Mouse (Mus musculus) thymus, adult 2 months (tissue): ENCODE measurements around the gene E130114P18Rik. TPM values are rescaled to one million over a fixed set of nuclear protein-coding genes. Genes with fewer than 3 reads are reported as not detected.

ENCODE experiments used
- DNase-seq: peaks from one replicate; pipeline ENCODE4 v3.0.0; 2021
- H3K27ac ChIP-seq: fragments of 200-500 bp; 2 replicates; pipeline ENCODE4 v1.5.1; 2012; ENCODE audit warnings: low read length, control low read depth; ENCODE audit not compliant: control insufficient read depth, insufficient read depth
- H3K27me3 ChIP-seq: fragments of 200-500 bp; 2 replicates; pipeline ENCODE4 v1.6.1; 2012; ENCODE audit warnings: mild to moderate bottlenecking, low read length, moderate library complexity, mixed read lengths; ENCODE audit not compliant: control insufficient read depth, insufficient read depth
- H3K36me3 ChIP-seq: fragments of 200-500 bp; 2 replicates; pipeline ENCODE4 v1.6.1; 2012; ENCODE audit warnings: mild to moderate bottlenecking, low read length, moderate library complexity; ENCODE audit not compliant: control insufficient read depth, insufficient read depth
- H3K4me1 ChIP-seq: fragments of 200-500 bp; replicated peaks from 2 replicates; pipeline ENCODE4 v1.6.1; 2012; ENCODE audit warnings: low read length; ENCODE audit not compliant: control insufficient read depth, insufficient read depth
- H3K4me3 ChIP-seq: fragments of 200-500 bp; 2 replicates; pipeline ENCODE4 v1.5.1; 2012; ENCODE audit warnings: mild to moderate bottlenecking, low read length, control low read depth, moderate library complexity; ENCODE audit not compliant: control insufficient read depth, insufficient read depth
- CTCF ChIP-seq: fragments of 200-500 bp; IDR thresholded peaks from 2 replicates; pipeline ENCODE4 v1.5.1; 2012; ENCODE audit warnings: mild to moderate bottlenecking, control low read depth, low read length, moderate library complexity, borderline replicate concordance; ENCODE audit not compliant: control insufficient read depth, poor library complexity, insufficient read depth; ENCODE audit errors: extremely low read depth
- POLR2A ChIP-seq: fragments of 200-500 bp; IDR thresholded peaks from 2 replicates; pipeline ENCODE4 v1.6.1; 2012; ENCODE audit warnings: mild to moderate bottlenecking, low read length, control low read depth, moderate library complexity; ENCODE audit not compliant: control insufficient read depth, poor library complexity, insufficient read depth; ENCODE audit errors: extremely low read depth
- WGBS: fragments of 180-500 bp; shearing (Covaris S2); methylation state at CpG from one replicate; pipeline ENCODE4 v1.1.7; 2018; 5-methylcytosine and 5-hydroxymethylcytosine counted together
- polyA plus RNA-seq: library from polyadenylated mRNA; depleted of rRNA; stranded (reverse); fragments of >200 nt; gene quantifications from 2 replicates; pipeline ENCODE4 v1.2.3, GENCODE M21; 2012

Gene E130114P18Rik
- polyA plus RNA-seq, 1 experiment = 0.09 TPM

DNA sequence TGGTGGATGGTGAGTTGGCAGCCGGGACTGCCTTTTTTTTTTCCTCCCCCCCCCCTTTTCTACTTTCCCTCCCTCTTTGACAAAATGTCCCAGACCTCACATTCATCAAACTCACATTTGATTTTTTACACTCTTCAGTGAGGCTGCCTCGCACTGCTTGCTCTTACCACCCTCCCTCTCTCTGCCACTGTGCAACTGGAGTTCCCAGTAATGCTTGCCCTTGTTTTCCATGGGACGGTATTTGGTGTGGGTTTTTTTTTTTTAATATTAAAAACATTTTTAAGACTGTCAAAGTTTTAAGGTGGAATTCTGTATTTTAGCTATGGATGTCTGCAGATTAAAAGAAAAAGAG is 195.8 kb downstream of the E130114P18Rik start:
- DNase-seq = no peak
- Histone ChIP-seq H3K4me3 (no peak overlapping the region), H3K27ac (no peak overlapping the region), H3K4me1 (no peaks in the 10 kb centered on the region), H3K27me3 (no peaks in the 10 kb centered on the region), H3K36me3 (no peaks in the 10 kb centered on the region)
- TF ChIP-seq CTCF = no peak
- no peak for TF ChIP-seq POLR2A
- WGBS = 94% methylated on average over 3 of the region's 3 CpGs

DNA sequence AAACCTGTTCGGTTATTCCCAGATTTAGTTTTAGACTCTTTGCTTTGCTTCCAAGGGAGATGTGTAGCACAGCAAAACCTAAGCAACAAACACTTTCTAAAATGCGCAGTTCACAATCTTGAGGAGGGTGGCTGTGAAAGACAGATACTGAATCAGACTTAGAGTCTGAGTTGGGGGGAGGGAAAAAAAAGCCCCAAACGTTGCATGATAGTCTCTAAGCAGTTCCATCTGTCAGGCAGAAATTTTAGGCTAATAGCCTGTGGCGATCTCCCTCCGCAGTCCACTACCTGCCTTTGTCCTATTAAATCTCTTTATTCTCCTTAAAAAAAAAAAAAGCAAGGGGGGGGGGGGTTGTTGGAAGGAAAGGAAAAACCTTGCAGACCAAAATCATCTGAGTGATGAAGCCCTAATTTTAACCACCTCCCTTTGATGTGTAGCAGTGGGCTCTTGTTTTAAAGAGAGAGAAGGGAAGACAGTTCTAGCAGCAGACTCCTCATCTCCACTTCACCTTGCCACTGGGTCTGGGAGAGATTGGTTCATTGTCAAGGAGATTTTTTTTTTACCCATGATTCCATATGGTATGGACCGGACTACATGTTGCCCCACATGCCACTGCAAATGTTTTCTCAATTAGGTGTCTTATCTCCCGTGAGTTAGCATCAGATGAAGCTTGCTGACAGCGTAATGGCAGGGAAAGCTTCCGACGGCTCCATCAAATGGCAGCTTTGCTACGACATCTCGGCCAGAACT is 196.4 kb downstream of the E130114P18Rik start:
- Histone ChIP-seq H3K4me3 (no peak overlapping the region), H3K27ac (no peak overlapping the region), H3K27me3 (no peaks in the 10 kb centered on the region), H3K4me1 (no peaks in the 10 kb centered on the region), H3K36me3 (no peaks in the 10 kb centered on the region)
- TF ChIP-seq CTCF (no peak), POLR2A (no peak)
- no peak for DNase-seq
- WGBS = 93% methylated on average over 12 of the region's 12 CpGs

DNA sequence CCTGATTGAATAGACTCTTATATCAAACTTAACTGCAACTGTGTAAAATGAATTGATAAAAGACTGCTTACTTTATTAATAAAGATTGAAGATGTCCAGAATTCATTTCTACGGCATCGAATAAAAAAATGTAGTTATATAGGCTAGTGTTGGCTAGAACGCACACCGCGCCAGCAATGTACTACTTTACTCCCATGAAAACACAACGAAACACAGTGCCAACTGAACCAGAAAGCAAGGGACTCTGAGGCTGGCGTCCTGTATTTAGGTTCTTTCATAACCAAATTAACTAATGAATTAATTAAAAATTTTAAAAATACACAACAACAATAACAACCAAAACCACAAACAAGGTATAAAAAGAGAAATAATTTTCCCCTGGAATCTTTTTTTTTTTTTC is 197.0 kb downstream of the E130114P18Rik start:
- H3K4me1 ChIP-seq = no peaks in the 10 kb centered on the region
- H3K27me3 ChIP-seq = no peaks in the 10 kb centered on the region
- WGBS = 97% methylated on average over 7 of the region's 7 CpGs
- no peak overlapping the region for H3K4me3 ChIP-seq
- H3K27ac ChIP-seq = no peak overlapping the region
- H3K36me3 ChIP-seq = no peaks in the 10 kb centered on the region
- no peak for TF ChIP-seq POLR2A
- TF ChIP-seq CTCF = no peak
- no peak for DNase-seq

DNA sequence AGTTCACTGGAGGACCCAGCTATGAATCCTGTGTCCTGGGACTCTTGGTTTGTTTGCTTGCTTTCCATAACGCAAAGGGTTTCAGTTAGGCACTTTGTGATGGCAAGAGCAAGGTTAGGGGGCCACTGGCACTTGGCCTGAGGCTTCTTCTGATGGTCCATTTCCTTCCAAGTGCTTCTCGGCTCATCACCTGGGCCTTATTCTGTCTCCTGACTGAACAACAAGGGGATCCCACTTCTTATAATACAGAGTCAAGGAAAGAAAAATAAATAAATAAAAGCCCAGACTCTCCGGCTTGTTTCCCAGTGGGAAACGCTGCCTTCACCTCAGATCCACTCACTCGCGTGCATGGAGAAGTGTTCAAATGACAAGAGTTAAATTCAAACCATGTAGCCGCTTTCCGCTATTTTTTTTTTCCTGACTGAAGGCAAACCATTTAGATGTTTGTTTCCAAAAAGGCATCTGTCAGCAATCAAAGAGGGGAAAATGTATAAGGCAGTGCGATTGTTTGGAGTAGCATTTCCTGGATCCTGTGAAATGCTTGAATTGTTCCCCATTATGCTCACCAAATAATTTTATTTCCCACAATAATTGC is 199.2 kb downstream of the E130114P18Rik start:
- DNase-seq = no peak
- Histone ChIP-seq H3K27ac (no peak overlapping the region), H3K4me3 (no peak overlapping the region), H3K4me1 (no peaks in the 10 kb centered on the region), H3K27me3 (no peaks in the 10 kb centered on the region), H3K36me3 (no peaks in the 10 kb centered on the region)
- no peak for TF ChIP-seq POLR2A
- TF ChIP-seq CTCF = no peak
- 98% methylated on average over 9 of the region's 9 CpGs for WGBS

- Histone ChIP-seq H3K36me3 (no peaks in the 10 kb centered on the region), H3K4me1 (no peaks in the 10 kb centered on the region), H3K4me3 (no peak overlapping the region), H3K27me3 (no peaks in the 10 kb centered on the region), H3K27ac (no peak overlapping the region)
- WGBS = 95% methylated on average over 5 of the region's 5 CpGs
- no peak for DNase-seq
- TF ChIP-seq POLR2A = no peak
- no peak for TF ChIP-seq CTCF
Observed at GRCm38 (mm10) chr4:97577431-97577830, 200.4 kb downstream of the E130114P18Rik start.

DNA sequence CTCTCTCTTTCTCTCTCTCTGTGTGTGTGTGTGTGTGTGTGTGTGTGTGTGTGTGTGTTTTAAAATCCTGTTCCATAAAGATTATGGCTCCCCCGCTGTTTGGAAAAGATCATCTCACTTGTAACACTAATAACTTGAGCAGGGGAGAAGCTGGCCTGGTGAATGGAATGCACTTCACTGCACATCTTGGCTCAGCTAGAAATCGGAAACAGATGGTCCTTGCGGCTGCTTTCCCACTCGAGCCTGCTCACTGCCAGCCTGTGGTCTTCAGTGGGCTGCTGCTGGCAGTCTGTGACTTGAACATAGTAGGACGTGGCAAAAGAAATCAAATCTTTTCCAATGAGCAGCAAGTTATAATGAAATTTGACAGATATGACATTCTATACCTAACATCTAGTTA is 202.4 kb downstream of the E130114P18Rik start:
- TF ChIP-seq CTCF (no peak), POLR2A (no peak)
- Histone ChIP-seq H3K27ac (no peak overlapping the region), H3K4me3 (no peak overlapping the region), H3K27me3 (no peaks in the 10 kb centered on the region), H3K36me3 (no peaks in the 10 kb centered on the region), H3K4me1 (no peaks in the 10 kb centered on the region)
- WGBS = 56% methylated on average over 5 of the region's 5 CpGs
- DNase-seq = no peak

GRCm38 (mm10) chr4:97569320-97569719 is 208.6 kb downstream of the E130114P18Rik start:
- no peak for DNase-seq
- Histone ChIP-seq H3K4me1 (no peaks in the 10 kb centered on the region), H3K4me3 (no peak overlapping the region), H3K27me3 (no peaks in the 10 kb centered on the region), H3K36me3 (no peaks in the 10 kb centered on the region), H3K27ac (no peak overlapping the region)
- WGBS = 13% methylated on average over 3 of the region's 3 CpGs
- TF ChIP-seq CTCF (no peak), POLR2A (no peak)
